Mouse (Mus musculus) heart, adult 2 months (tissue): ENCODE measurements around the gene Hdac4.

Experiments
- CTCF ChIP-seq: fragments of 200-600 bp; IDR thresholded peaks from 2 replicates; pipeline ENCODE4 v1.8.1; 2022; ENCODE audit warnings: antibody characterized with exemption, mild to moderate bottlenecking, moderate library complexity
- POLR2A ChIP-seq: fragments of 200-500 bp; IDR thresholded peaks from 2 replicates; pipeline ENCODE4 v1.6.1; 2011; ENCODE audit warnings: mild to moderate bottlenecking, low read depth, low read length, control low read depth; ENCODE audit not compliant: insufficient read depth

- TF ChIP-seq CTCF = no peak
- no peak for TF ChIP-seq POLR2A
Observed at GRCm38 (mm10) chr1:92119303-92119702, 76.2 kb downstream of the Hdac4 start.
